Mouse (Mus musculus) ES-Bruce4 (cell line): ENCODE measurements at regions not wholly inside any gene's neighbourhood (a gene's known extent, or its start where the extent isn't known, plus 50 kb on each side); places are given as distances from the start of the nearest gene placed in this dataset.

Experiments used
- CTCF ChIP-seq: IDR thresholded peaks from one replicate; pipeline ENCODE4 v1.8.1; 2011; ENCODE audit warnings: low read depth, low read length
- EP300 ChIP-seq: IDR thresholded peaks from 2 replicates; pipeline ENCODE4 v1.6.1; 2011; ENCODE audit warnings: low read depth, low read length; ENCODE audit not compliant: insufficient read depth
- POLR2A ChIP-seq: IDR thresholded peaks from one replicate; pipeline ENCODE4 v1.8.1; 2011; ENCODE audit warnings: low read length; ENCODE audit not compliant: insufficient read depth

- no peak for TF ChIP-seq POLR2A
- no peak for TF ChIP-seq CTCF
- TF ChIP-seq EP300 = no peak
Measured at GRCm38 (mm10) chr11:114454876-114455330, 213.4 kb upstream of the Rpl38 start.
